Mouse (Mus musculus) cerebellum, adult 9-11 months (tissue): ENCODE data around the gene Tstd2.

Experiments
- DNase-seq: peaks from one replicate; pipeline ENCODE4 v3.0.0; 2022

Gene Tstd2

DNA sequence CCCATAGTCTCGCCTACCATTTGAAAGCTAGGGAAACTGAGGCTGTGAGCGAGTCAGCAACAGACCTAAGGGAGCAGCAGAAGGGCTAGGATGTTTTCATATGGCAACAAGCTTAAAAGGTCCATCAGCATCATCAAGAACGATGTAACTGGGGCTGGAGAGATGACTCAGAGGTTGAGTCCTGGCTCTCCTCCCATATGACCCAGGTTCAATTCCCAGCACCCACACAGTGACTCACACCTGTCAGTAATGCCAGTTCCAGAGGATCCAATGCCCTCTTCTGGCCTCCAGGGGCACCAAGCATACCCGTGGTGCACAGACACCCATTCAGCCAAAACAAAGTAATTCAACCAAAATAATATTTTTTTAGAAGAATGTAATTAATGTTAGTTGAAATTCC is 58.2 kb downstream of the Tstd2 start:
- DNase-seq, result no peak

DNA sequence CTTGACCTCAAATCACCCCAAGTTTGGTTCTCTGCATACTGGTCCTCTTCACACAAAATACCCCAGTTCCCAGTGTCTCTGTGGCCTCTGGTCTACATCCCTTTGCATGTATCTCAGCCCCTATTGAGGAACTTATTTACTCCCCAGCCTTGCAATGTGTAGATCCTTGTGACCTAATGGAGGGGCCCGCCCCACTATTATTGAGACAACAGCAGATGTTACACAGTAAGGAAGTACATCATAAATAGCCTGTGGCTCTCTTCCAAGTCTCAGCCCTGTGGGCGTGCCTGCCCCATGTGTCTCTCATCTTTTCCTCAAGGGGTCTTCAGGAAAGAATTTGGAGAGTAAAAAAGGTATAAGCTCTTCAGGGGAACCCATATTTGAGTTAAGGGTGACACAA is 61.6 kb downstream of the Tstd2 start:
- no peak for DNase-seq

DNA sequence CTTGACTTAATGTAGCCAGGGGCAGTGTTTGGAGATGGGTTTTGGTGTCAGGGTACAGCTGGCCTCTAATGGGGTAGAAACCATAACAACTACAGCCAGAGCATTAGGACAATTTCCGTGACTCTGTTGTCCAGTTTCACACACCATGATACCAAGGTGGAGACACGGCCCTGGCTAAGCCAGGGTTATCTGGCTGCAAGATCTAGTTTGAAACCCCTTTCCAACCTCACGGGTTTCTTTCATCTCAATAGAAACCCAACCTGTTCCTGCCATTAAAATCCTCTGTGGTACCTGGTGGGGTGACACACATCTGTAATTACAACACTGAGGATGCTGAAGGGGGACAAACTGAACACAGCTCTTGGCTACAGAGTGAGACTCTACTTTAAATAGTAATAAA is 62.8 kb downstream of the Tstd2 start:
- DNase-seq, result no peak

DNA sequence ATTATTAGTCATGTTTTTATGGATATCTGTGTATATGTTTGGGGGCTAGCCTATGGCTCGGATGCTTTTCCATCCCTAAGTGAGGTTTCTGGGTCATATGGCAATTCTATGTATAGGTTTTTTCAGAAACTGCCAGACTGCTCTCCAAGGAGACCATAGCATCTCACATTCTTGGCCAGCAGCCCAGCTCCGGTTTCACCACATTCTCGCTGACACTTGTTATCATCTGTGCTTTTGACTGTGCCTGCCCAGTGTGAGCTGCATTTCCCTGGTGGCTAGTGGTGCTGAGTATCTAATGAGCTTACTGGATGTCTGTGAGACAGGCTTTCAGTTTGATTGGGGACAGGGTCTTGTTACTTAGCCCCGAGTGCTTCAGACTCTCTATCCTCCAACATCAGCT is 64.8 kb downstream of the Tstd2 start:
- peak; percentile 79 for DNase-seq

DNA sequence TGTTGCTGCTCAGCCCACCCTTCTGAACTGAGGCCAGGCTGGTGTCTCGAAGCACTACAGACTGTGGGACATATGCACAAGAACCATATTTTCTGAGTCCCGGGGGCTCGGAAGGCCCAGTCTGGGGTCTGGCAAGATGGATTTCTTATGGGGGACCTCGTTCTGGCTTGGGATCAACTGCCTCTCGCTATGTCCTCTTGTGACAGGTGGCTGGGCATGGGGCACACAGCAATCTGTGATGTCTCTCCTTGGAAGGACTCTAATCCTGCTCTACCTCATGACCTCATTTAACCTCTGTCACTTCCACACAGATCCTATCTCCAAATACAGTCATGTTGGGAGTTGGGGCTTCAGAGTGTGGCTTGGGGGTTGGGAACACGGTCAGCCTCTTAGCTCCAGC is 65.9 kb downstream of the Tstd2 start:
- DNase-seq, result peak; percentile 70

DNA sequence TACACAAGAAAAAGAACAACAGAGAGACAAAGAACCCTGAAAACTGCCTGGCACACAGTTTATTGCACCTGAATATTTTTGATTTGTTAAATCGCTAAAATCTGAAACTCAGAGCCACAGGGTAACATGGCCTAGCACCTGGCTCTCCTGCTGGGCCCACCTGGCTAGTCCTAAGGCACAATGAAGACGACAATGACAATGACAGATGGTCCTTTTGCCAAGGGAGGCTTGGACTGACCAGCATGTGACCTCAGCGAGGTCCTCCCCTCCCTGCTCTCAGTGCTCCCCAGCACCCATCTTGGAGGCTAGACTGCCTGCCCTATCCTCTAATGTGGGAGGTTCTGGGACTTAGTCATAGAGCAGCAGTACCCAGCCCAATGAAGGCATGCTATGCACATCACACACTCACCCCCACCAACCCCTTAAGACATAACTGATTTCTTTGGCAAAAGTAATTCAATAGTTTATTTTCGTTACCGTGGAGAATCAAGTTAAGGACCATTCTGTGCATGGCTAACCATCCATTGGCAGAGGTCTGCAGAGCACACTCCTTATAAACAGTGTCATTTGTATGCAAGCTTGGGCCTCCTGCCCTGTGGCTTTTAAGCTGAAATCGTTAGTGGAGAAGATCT is 68.5 kb downstream of the Tstd2 start:
- peak; percentile 89 for DNase-seq

DNA sequence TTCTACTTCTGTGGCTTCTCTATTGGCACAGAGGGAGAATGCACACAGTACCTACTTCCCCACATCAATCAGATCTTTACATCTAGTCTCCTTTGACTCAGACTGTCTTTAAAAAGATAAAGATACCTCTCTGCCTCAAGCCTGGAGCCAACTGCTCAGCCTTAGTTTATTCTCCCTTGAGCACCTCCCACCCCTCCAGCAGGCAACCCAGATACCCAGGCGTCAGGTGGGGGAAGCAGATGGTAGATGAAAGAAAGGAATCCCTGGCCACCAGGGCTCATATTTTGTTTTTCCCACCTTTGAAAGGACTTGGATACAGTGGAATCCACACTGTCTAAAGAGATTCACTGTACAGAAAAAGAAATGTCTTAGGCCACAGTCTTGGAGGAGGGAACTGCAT is 69.9 kb downstream of the Tstd2 start:
- DNase-seq, result peak; percentile 75

DNA sequence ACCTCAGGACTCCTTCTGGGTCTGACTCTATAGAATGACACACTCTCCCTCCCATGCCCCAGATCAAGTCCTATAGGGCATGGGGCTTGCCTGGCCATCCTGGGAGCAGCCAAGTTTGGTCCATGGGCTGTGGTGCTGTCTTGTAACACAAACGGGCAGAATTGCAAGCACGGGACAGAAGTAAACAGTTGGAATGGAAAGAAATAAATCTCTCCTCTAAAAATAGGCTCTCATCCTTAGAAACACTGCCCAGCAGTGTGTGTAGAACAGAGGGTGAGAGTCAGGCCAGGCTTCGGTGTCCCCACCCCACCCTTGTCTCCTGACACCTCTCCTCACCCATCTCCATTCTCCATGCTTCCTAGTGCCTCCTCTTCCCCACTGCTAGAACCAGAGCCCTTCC is 70.4 kb downstream of the Tstd2 start:
- DNase-seq, result no peak

DNA sequence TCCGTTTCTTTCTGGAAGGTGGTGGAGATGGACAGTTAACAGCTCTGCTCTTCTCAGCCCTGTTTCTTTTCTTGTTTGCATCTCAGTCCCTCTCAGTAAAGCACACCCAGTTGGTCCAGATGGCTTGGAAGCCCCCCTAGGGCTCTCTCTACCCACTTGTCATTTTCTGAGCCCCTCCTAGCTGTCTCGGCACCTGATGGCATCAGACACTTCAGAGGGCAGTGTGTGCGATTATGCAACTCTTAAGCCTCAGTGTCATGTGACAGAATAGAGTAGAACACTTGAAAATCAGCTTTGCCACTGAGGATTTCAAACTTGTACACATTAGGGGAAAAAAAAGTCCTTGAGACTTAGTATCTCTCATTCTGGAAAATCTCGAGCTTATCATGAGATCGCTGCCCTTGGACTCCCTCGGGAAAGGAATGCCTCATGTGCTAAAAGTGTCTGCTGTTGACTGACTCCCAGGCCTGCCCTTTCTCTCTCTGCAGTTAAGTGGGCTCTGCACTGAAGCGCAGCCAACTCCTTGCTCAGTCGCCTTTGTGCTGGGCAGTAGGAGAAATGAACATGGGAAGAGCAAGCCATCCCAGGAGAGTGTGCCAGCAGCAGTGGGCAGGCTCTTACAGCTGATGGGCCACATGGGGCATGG is 72.7 kb downstream of the Tstd2 start:
- peak; percentile 50 for DNase-seq

DNA sequence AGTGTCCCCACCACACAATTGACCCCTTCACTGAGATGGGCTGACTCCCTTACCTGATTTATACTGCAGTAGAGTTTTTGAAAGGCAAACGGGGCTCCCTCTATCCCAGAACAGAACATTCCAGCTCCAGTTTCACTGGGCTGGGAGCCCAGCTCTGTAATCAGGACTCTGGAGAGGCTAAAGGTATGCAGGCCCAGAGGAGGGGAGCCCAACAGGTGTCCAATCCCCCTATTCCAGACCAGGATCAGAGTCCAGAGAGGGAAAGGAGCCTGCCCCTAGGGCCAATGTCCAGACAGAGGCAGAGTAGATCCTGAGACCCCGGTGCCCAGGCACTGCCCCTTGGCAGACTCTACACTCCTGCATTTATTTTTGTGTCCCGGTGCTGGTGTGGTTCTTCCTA is 73.5 kb downstream of the Tstd2 start:
- DNase-seq, result peak; percentile 53
